Mouse (Mus musculus) spleen, adult 12 weeks (tissue): ENCODE data around the gene Gorasp2.
A peak's percentile ranks its signal among the peaks of the same experiment; 100 is the strongest.

ENCODE experiments used
- DNase-seq: peaks from one replicate; pipeline ENCODE4 v3.0.0; 2022; ENCODE audit warnings: low spot score

Gorasp2 gene

DNA sequence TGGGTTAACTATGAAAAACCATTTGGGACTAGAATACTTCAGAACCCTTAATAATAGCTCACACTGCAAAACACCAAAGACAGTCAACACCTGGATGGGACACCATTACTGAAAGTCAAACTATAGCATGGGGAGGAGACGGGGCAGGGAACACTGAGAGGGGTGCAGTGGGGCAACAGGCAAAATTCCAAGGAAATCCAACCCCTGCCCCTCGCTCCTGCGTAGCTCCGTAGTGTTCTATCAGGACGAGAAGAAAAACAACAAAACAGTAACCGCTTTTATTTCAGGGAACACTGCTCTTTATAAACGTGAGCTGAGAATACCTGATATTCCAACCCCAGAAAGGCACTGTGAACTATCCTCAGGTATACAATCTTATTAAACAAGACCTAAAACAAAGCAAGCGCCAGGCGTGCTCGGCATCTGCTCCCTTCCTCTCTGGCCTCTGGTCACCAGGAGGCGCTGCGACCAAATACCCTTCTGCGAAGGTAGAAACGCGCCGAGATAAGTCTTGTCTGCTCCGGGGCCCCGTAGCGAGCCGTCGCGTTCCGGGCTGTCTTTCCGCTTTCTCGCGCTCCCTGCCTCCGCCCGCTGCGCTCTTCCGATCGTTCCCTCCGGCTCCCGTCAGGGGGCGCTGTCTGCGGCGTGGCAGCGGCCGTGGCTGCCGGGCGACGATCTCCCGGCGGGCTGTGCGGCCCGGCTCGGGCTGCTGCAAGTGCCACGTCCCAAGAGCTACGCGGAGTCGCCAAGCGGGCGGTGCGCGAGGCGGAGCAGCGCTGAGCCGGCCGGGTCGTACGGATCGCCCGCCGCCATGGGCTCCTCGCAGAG, at the start of gene Gorasp2:
Gene Gorasp2 (plus strand): TSS at position 690 of the 828 bp plus-strand sequence.
- DNase-seq: peak; percentile 91

DNA sequence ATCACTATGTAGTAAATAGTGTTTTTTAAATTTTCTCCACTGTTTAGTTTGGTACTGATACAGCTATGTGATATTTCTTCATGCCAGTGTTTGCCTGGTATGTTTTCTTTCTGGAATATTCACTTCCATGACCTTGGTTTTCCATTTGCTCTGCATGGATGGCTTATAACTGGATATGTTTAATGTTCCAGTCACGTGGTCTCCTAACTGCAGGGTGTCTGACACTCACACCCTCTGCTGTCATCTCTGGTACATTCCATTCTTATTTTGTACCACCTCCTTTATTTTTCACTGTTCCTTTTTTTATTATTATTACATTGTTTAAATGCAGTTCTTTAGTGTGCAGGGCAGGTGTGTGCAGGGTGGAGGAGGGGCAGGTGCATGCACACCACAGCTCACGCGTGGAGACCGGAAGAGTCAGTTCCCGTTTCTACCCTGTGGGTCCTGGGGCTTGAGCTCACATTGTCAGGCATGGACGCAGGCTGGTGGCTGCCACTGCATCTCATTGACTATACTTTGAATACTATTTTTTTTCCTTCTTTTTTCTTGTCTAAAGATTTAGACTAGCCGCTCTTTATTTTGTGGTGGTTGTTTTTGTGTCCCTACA, 46.5 kb upstream of the Gorasp2 start:
- peak; percentile 50 for DNase-seq

DNA sequence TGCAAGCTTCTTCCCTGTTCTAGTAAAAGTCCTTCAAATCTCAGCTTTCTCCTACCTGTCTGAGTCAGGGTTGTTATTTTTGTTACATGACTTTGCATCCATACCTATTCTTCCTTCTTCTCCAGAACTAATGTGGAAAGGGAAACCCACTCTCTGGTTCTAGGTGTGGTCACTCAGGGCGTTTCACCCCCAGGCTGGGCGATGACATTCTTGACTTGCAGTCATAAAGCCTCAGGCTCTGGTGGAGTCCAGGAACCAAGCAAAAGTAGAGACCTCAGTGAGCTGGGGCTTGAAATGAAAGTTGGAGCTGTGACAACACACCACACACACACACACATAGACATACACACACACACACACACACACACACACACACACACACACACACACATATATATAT, 45.3 kb upstream of the Gorasp2 start:
- DNase-seq: no peak

DNA sequence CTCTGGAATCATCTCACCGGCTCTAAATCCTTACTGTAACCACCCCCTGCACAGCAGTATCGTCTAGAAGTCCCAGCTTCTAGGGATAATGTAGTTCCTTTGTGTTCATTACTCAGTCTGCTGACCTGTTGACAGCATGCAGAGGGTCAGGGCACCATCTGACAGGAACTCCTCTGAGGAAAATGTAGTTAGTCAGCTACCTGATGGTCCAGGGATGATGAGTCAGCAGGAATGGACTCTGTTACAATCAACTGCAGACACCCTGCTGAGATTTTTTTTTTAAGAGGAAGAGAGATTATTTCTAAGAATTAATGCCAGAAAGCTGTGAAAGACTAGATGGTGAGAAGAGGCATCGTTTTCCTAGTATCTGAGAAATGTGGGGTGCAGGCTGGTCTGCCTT, 44.8 kb upstream of the Gorasp2 start:
- DNase-seq: no peak

DNA sequence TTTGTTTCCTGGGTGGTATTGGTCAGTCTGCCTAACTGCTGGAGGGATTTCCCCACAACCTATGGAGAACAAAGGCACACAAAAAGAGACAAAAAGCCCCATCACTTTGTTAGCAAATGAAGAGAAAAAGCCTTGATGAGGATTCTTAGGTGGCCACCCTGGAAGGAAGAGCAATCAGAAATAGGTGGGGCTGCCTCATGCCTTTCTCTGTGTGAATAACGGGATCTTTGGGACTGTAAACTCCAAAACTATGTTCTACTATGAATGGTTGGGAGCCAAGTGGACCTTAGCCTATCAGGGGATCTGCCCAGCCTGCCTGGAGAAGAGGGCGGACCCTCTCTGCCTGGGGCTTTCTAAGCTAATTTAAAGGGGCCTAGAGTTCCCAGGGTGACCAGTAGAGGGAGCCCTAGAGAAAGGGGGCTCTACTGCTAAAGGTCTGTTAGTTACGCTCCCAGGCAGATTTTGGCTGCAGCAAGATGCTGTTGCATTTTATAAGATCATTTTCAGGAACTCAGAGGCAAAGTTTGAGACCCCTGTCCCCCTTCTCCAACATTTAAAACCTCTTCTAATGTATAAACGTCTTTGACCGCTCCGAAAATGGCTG, 42.0 kb upstream of the Gorasp2 start:
- no peak for DNase-seq

DNA sequence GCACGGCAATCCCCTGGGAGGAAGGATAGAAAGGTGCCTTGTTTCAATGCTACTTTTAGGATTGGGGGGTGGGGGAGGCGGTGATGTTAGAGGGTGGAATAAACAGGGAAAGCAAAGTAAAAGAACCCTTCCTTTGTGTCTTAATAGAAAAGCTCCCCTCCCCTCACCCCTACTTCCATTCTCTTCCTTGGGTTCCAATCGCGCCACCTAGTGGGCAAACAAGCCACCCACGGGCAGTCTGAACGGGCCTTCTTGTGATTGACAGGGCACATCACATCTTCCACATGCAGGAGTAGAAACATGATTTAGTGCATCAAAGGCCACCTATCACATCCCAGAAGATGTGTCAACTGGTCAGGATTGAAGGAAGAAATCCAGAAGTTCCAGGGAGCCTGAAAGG, 41.2 kb upstream of the Gorasp2 start:
- peak; percentile 22 for DNase-seq

DNA sequence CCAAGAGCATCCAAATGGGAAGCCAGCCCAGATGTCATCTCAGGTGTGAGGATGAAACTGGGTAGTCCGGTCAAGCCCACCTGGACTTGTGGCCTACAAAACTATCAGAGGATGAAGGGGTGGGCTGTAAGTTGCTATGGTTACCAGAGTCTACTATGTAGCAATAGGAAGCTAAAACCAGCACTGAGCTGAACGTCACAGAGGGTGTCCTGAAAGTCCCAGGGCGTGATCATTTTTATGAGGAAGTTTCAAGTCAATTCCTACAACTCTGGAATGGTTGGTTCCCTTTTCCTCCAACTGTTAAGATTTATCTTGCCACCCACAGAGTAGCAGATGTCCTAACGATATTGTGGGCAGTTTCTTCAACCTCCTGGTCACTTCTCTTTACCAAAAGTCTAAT, 39.1 kb upstream of the Gorasp2 start:
- DNase-seq: no peak

DNA sequence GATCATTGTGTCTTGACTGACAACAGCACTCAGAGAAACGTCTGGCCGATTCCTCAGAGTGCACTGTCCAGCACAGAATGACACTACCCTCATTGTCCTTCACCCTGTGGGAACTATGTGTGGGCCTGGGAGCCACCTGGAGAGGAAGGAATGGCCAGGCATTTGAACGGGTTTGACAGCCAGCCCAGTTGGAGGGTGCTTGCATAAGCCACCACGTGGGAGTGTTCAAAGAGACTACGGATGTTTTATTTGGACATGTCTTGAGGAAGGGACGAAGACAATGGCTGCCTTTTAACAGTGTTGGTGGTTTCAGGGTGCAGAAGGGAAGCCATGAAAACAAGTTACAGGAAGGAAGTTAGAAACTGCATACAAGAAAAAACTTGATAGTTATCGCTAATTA, 35.6 kb upstream of the Gorasp2 start:
- no peak for DNase-seq

DNA sequence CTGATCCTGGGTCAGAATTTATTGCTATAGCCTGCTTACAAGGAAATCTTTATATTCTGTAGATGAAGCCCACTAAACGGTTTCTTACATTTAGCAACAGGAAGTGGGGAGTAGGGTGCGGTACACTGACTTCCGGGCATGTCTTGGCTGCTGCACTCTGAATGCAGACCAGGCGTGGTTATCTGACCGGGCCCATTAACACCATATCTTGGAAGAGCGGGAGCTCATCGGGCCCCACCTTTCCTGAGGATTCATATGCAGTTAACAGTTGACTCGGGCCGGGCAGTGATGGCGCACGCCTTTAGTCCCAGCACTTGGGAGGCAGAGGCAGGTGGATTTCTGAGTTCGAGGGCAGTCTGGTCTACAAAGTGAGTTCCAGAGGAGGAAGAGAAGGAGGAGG, 33.0 kb upstream of the Gorasp2 start:
- DNase-seq: no peak

DNA sequence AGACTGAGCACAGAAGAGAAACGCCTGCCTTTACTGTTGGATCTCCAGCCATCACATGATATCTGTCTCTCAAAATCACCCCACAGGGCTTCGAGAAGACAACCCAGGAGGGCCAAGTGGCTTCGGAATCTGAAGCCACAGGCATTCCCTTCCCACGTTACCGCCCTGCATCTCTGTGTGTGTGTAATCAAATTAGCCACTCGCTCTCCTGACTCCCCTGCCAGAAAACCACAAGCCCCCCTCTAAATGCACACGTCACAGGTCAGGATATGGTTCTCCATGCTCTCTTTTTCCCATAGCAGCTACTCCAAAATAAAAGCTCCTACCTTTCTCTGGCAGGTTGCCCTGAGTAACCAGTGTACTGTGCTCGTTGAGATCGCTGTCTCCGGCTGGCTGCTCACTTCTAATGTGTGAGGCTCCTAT, 32.0 kb upstream of the Gorasp2 start:
- DNase-seq: no peak

DNA sequence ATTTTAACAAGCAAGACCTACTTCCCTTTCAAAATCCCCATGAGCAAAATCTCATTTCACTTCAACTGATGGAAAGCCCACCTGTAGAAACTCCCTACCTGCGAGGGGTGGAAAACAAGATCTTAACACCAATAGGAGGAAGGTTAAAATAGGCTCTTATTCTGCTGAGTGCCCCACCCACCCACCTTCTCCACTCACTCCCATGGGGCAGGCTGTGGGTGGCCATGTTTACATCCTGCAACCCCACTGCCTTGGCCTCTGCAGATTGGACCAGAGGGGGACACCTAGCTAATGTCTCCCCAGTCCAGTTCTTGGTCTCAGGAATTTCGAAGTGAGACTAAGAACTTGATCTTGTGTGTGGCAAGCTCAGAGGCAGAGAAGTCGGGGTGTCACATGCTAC, 31.5 kb upstream of the Gorasp2 start:
- no peak for DNase-seq

DNA sequence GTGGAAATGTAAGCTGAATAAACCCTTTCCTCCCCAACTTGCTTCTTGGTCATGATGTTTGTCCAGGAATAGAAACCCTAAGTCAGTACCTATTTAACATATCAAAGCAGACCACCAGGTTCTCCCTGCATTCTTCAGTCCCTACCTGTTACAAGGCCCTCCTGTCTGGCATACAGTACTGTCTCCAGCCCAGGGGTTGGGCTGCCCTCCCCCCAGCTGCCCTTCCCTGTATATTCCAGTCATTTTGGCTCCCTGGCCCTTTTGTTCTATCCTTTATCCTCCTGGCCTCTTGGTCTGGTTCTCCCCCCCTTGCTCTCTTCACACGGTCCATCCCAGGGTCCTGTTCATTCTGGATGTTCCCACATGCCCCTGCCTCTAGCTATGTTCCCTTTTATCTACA, 30.1 kb upstream of the Gorasp2 start:
- DNase-seq: no peak

DNA sequence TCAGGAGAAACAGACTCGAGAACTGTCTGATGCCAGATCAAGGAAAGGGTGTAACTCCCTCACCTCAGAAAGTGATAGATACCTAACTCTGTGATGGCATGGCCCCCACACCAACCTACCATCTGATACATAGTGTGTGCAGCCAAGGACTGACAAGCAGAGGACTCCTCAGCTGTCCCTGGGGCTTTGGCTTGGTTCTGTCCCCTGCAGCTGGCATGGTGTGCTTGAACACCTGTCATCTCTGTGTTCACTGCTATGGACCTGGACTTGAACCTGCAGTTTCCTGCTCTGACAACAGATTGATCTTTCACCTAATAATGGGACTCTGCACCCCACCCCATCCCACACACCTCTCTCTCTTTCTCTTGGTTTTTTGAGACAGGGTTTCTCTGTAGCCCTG, 29.0 kb upstream of the Gorasp2 start:
- DNase-seq: no peak

DNA sequence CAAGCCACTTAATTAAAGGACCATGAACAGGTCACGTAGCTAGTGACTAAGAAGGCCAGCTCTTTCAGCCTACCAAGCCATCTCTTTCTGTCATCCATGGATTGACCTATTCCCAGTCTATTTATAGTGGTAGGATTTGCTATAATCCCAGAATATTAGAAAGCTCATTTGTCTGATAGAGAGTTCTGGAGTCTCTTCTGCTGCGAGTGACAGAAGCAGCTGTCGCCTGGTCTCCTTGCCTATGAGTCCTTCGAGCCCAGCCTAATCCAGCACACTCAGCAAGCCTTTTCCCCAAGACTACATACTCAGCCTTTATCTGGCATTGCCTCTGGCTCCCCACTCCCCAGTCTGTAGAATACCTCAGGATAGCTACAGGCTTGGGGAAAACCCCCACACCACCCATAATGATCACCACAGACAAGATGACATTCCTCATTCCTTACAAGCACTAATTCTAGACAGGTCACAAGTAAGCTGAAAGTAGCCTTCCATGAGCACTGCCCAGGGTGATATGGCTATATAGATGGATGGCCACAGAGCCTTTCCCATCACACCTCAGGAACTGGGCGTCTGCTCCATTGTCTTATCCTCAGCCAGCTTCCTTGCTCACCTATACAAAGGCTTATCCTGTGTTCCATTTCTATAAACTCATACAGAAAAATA, 27.2 kb upstream of the Gorasp2 start:
- no peak for DNase-seq

DNA sequence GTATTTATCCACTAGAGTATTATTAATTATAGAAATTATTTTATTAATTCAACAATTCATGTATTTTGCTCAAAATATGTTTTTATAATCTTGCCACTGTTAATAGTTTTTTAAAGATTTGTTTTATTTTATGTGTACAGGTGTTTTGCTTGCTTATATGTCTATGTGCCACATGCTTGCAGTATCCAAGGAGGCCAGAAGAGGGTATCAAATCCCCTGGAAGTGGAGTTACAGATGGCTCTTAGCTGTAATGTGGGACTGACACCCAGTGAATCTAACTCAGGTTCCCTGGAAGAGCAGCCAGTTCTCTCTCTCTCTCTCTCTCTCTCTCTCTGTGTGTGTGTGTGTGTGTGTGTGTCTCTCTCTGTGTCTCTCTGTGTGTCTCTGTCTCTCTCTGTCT, 20.4 kb upstream of the Gorasp2 start:
- no peak for DNase-seq

DNA sequence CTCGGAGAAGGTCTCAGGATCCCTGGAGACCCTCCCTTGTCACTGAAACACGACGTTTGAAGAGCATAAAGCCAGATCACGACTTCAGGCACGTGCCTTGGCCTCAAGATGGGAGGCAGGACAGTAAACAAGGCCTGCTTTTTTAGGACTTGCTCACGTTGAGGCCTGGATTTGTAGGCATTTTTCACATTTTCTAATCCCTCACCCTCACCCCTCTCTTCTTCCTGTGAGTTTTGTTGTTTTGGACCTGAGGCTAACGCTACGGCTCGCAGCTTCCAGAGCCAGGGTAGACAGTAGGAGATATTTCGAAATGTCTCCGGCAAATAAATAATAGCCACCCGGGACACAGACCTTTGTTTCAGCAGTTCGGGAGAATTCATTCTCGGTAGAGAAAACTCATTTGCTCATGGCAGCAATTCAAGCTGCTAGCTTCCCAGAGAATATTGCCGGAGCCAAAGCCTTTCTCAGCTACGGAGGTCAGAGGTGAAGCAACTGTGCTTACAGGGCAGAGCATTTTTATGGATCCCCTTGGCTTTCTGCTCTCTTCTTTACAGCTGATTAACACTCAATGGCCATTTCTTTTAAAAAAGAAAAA, 18.3 kb upstream of the Gorasp2 start:
- DNase-seq: no peak

DNA sequence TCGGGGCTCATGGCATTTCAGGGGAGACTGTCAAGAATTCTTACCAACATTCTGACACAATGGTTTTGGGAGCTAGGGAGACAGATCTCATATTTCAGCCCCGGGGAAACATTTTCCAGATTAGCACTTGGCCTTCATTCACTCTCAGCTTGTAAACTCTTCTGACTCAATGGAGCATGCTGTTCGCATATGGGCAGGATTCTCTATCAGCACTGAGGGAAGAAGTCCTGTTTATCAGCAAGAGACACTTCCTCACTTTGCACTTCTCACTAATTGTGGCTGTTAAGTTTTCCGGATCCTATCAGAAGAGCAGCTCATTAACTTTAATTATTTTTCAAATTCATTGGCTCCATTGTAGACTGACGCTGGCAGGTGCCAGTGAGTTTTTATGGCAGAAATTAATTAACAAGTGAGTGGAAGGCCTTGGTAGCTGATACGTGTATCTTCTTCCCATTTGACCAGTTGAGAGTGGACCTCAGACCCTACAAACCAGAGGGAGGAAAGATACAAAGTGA, 16.1 kb upstream of the Gorasp2 start:
- no peak for DNase-seq

DNA sequence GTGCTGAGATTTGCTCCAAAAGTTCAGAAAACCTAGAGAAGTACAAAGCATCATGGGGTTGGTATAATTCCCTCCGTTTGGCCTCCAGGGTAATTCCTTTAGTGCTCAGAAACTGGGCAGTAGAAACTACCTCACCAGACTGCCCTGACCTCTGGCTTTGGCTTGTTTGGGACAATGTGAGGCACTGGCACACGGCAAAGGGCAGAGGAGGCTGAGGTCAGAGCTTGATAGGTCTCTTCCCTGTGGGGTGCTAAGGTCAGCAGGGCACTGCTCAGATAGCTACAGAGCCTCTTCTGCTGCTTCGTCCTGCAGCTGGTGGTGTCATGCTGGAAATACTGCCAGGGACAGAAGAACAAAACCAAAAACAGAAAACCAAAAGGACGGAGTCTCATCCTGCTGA, 13.7 kb upstream of the Gorasp2 start:
- no peak for DNase-seq

DNA sequence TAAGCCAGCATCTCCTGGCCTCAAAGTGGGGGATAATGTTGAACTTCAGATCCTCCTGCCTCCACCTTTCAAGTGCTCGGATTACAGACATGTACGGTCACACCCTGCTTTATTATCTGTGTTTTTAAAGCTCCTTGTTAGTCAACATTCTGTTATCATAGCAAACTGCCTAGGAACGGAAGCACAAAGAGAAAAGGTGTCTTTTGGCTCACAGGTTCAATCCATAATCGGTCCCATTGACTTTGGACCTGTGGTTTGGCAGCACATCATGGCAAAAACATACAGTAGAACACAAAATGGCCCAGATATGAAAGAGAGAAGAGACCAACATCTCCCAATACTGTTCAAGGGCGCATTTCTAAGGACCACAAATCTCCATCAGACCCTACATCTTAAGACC, 13.1 kb upstream of the Gorasp2 start:
- no peak for DNase-seq

DNA sequence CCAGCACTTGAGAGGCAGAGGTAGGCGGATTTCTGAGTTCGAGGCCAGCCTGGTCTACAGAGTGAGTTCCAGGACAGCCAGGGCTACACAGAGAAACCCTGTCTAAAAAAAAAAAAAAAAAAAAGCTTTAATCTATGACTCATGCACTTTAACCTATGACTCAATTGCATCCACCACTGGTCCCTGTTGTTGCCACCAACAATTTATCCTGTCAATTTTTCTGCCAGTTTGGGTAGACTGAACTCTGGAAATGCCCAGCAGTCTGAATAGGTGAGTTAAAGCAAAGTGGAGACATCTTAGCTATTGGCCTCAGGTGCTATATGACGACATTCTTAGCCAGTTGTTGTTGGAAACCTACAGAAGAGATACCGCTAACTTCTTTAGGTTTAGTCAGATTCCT, 11.9 kb upstream of the Gorasp2 start:
- no peak for DNase-seq

DNA sequence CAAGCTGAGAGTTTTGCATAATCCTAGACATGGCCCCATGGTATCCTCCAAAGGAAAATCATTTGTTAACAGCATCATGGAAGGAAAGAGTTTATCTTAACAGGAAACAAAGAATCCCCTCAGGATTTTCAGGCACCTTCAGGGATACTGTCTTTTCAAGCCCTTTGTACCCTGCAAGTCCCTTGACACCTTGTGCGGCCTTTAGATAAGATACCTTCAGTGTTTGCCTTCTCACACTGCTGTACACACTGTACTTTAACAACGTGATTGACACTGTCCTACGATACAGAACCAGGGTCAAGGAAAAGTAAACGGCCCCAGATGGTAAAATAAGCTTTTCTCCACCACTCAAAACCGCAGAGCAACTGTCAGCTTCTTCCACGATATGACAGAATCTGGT, 9.6 kb upstream of the Gorasp2 start:
- no peak for DNase-seq

DNA sequence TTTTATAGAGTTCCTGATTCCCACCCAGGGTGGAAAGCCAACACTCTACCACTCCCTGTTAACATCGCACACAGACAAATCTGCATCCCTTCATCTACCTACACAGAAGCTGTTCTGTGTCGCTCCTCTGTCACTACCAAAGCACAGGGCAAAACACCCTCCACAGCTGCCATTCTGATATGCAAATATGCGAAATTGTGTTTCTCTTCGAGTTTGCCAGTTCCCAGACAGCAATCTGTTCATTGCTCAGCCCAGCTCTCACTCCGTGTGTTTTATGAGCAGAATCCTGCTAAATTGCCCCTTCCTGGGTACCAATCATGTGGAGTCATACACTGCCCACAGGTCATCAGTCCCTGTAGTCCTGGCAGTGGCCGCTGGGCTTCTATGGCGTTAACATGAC, 4.3 kb upstream of the Gorasp2 start:
- DNase-seq: no peak
